Mouse (Mus musculus) kidney, adult 2 months (tissue): ENCODE data around the gene Prkrip1. TPM values are rescaled to one million over a fixed set of nuclear protein-coding genes. Genes with fewer than 3 reads are reported as not detected.
A peak's percentile ranks its signal among the peaks of the same experiment; 100 is the strongest.

Experiments used
- DNase-seq: peaks from one replicate; pipeline ENCODE4 v3.0.0; 2021
- H3K27ac ChIP-seq: fragments of 200-500 bp; 2 replicates; pipeline ENCODE4 v1.5.1; 2012; ENCODE audit warnings: low read depth, low read length, control low read depth, inconsistent platforms; ENCODE audit not compliant: insufficient read depth
- H3K27me3 ChIP-seq: fragments of 200-500 bp; replicated peaks from 2 replicates; pipeline ENCODE4 v1.6.1; 2012; ENCODE audit warnings: mild to moderate bottlenecking, moderate library complexity, low read length, inconsistent platforms; ENCODE audit not compliant: control insufficient read depth, insufficient read depth
- H3K36me3 ChIP-seq: fragments of 200-500 bp; 2 replicates; pipeline ENCODE4 v1.6.1; 2012; ENCODE audit warnings: mild to moderate bottlenecking, moderate library complexity, low read length, inconsistent platforms; ENCODE audit not compliant: control insufficient read depth, insufficient read depth
- H3K4me1 ChIP-seq: fragments of 200-500 bp; 2 replicates; pipeline ENCODE4 v1.6.1; 2011; ENCODE audit warnings: low read length; ENCODE audit not compliant: control insufficient read depth, insufficient read depth
- H3K4me3 ChIP-seq: fragments of 200-500 bp; 2 replicates; pipeline ENCODE4 v1.5.1; 2011; ENCODE audit warnings: mild to moderate bottlenecking, low read depth, low read length, control low read depth; ENCODE audit not compliant: insufficient read depth
- CTCF ChIP-seq: fragments of 200-500 bp; conservative IDR thresholded peaks from 2 replicates; pipeline ENCODE4 v1.5.1; 2011; ENCODE audit warnings: low read depth, mild to moderate bottlenecking, control low read depth, low read length, moderate library complexity, mixed read lengths; ENCODE audit not compliant: insufficient read depth, insufficient read length
- POLR2A ChIP-seq: fragments of 200-500 bp; IDR thresholded peaks from one replicate; pipeline ENCODE4 v1.6.1; 2011; ENCODE audit warnings: low read depth, low read length, control low read depth
- WGBS: fragments of 180-500 bp; shearing (Covaris S2); methylation state at CpG from one replicate; pipeline ENCODE4 v1.1.7; 2018; 5-methylcytosine and 5-hydroxymethylcytosine counted together
- polyA plus RNA-seq: library from polyadenylated mRNA; depleted of rRNA; stranded (reverse); fragments of >200 nt; gene quantifications from 2 replicates; pipeline ENCODE4 v1.2.3, GENCODE M21; 2012

Gene Prkrip1
- polyA plus RNA-seq, 1 experiment = 14.1 TPM

DNA sequence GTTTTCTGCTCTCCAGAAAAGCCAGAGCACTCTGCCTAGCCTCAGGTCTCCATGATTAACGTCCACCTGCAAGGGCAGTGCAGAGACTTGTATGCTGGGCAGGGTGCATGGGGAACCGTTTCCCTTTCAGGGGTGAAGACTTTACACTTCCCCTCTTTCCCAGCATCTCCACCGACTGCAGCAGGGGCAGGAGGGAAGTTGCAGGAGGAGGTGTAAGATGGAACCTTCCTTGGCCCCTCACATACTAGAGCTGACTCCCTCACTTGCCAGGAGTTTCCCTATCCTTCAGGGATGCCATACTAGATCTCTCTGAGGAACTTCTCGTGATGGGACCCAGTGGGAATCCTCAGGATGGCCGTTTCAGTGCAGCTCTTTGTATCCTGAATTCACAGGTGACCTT is 11.8 kb upstream of the Prkrip1 start:
- no peaks in the 10 kb centered on the region for H3K36me3 ChIP-seq
- no peak for TF ChIP-seq CTCF
- no peak for TF ChIP-seq POLR2A
- H3K27ac ChIP-seq = no peak overlapping the region
- H3K4me1 ChIP-seq = no peaks in the 10 kb centered on the region
- DNase-seq = no peak
- WGBS = 59% methylated on average over 5 of the region's 5 CpGs
- no peak overlapping the region for H3K4me3 ChIP-seq
- no peaks in the 10 kb centered on the region for H3K27me3 ChIP-seq

GRCm38 (mm10) chr5:136201832-136202231 is 3.1 kb upstream of the Prkrip1 start:
- DNase-seq = peak; percentile 74
- Histone ChIP-seq H3K27ac (no peak overlapping the region), H3K4me1 (peaks cover 7% of the 10 kb centered on the region; the same call in 1 of the 2 replicates), H3K4me3 (no peak overlapping the region), H3K27me3 (no peaks in the 10 kb centered on the region), H3K36me3 (no peaks in the 10 kb centered on the region)
- WGBS = 30% methylated on average over 7 of the region's 7 CpGs
- TF ChIP-seq POLR2A = no peak
- peak; percentile 94 for TF ChIP-seq CTCF

DNA sequence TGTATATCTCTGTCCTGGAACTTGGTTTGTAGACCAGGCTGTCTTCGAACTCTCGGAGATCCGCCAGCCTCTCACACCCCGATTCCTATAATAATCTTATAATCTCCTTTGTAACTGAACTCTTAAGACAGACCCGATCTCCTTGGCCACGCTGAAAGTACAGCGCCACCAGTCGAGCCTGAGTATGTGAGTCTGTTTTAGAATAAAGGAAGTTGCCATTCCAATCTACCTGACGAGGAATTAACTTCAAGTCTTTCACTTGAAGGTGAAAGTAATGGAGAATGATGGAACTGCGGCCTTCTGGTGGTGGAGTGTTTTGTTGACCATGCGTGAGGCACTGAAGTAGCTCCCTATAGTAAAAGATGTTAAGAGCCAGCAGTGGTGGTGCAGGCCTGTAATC is 763 bp upstream of the Prkrip1 start:
- Histone ChIP-seq H3K27me3 (no peaks in the 10 kb centered on the region), H3K27ac (peak overlapping the region; percentile 29; the same call in 1 of the 2 replicates), H3K36me3 (no peaks in the 10 kb centered on the region; the same call in 1 of the 2 replicates), H3K4me1 (peaks cover 7% of the 10 kb centered on the region; the same call in 1 of the 2 replicates), H3K4me3 (no peak overlapping the region)
- DNase-seq = peak; percentile 25
- WGBS = 29% methylated on average over 11 of the region's 11 CpGs
- no peak for TF ChIP-seq CTCF
- TF ChIP-seq POLR2A = no peak

GRCm38 (mm10) chr5:136191870-136192269 is 6.9 kb downstream of the Prkrip1 start:
- Histone ChIP-seq H3K4me3 (no peak overlapping the region), H3K36me3 (no peaks in the 10 kb centered on the region; the same call in 1 of the 2 replicates), H3K27ac (no peak overlapping the region), H3K4me1 (no peaks in the 10 kb centered on the region), H3K27me3 (no peaks in the 10 kb centered on the region)
- DNase-seq = no peak
- 86% methylated on average over 7 of the region's 7 CpGs for WGBS
- TF ChIP-seq CTCF (no peak), POLR2A (no peak)

DNA sequence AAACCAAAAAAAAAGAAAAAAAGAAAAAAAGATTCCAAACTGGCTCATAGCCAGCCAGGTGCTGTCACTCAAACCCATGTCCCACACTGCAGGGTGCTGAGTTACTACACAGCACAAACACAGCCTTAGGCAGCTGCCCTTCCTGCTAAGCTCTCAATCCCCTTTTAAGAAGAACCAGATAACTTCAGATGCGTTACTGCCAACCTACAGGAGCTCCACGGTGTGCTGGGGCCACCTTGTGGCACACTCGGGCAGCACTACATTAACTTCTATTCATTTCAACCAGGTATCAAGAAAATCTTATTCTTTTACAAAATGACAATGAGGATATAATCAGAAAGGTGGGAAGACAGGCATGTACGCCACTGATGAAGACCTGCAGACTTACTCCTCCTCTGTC is 12.0 kb downstream of the Prkrip1 start:
- TF ChIP-seq POLR2A (no peak), CTCF (peak; percentile 86)
- no peak overlapping the region for H3K4me3 ChIP-seq
- H3K4me1 ChIP-seq = 0 out of 2 replicates have a peak, but pooled peaks cover 3% of the 10 kb centered on the region
- no peak overlapping the region for H3K27ac ChIP-seq
- peak; percentile 55 for DNase-seq
- WGBS = 31% methylated on average over 4 of the region's 4 CpGs
- H3K36me3 ChIP-seq = no peaks in the 10 kb centered on the region; the same call in none of the 2 replicates
- no peaks in the 10 kb centered on the region for H3K27me3 ChIP-seq

GRCm38 (mm10) chr5:136183766-136184165 is 15.0 kb downstream of the Prkrip1 start:
- H3K4me1 ChIP-seq = 0 out of 2 replicates have a peak, but pooled peaks cover 3% of the 10 kb centered on the region
- TF ChIP-seq CTCF = no peak
- TF ChIP-seq POLR2A = no peak
- no peaks in the 10 kb centered on the region; the same call in none of the 2 replicates for H3K36me3 ChIP-seq
- no peaks in the 10 kb centered on the region for H3K27me3 ChIP-seq
- H3K27ac ChIP-seq = no peak overlapping the region
- 90% methylated on average over 7 of the region's 7 CpGs for WGBS
- DNase-seq = no peak
- no peak overlapping the region for H3K4me3 ChIP-seq

DNA sequence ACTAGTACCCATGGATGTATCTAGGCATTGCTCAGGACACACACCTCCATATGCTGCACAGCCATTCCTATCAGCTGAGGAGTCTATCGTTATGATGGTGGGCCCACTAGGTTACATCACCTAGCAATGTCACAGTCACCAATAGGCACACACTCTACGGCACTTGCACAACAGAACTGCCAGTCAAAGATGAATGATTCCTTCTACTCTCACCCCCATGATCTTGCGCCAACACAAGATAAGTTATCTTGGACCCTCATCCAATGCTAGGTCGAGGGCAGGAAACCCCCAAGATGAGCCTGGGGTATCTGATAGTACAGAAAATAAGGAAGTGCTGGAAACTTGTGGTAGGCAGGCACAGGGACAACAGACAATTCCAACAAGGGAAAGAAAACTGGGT is 15.9 kb downstream of the Prkrip1 start:
- Histone ChIP-seq H3K36me3 (no peaks in the 10 kb centered on the region; the same call in none of the 2 replicates), H3K27ac (no peak overlapping the region), H3K4me3 (no peak overlapping the region), H3K27me3 (no peaks in the 10 kb centered on the region), H3K4me1 (0 out of 2 replicates have a peak, but pooled peaks cover 3% of the 10 kb centered on the region)
- TF ChIP-seq CTCF (no peak), POLR2A (no peak)
- WGBS = 90% methylated on average over 4 of the region's 4 CpGs
- DNase-seq = no peak
